Mouse (Mus musculus) cerebellum, adult 2 months (tissue): ENCODE measurements around the gene Znhit2.

Experiments
- CTCF ChIP-seq: fragments of 200-500 bp; IDR thresholded peaks from 2 replicates; pipeline ENCODE4 v1.5.1; 2011; ENCODE audit warnings: low read depth, mild to moderate bottlenecking, control low read depth, low read length, moderate library complexity, borderline replicate concordance; ENCODE audit not compliant: insufficient read depth
- POLR2A ChIP-seq: fragments of 200-500 bp; IDR thresholded peaks from 2 replicates; pipeline ENCODE4 v1.6.1; 2011; ENCODE audit warnings: low read length, control low read depth, borderline replicate concordance; ENCODE audit not compliant: insufficient read depth

DNA sequence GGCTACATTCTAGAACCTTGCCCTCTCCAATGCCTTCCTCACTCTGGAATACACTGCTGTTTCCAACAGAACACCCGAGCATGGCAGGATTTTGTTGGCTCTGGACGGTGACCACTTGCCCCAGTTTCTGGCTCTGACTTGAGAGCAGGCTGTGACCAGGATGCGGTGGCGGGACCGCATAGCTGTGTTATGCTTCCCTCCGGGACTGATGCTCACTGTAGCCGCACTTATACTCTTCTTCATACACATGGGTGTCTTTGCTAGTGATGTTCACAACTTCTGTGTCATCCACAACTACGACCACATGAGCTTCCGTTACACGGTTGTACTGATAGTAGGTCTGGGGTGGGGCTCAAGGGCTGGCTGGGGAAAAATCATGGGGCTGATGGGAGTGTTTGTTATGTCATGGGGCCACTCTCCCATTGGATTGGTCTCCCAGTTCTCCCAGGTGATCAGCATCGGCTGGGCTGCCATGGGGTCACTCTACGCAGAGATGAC is 19.0 kb downstream of the Znhit2 start, which contains the start of gene Tmem262:
- TF ChIP-seq CTCF: no peak
- no peak for TF ChIP-seq POLR2A
